Mouse (Mus musculus) limb, embryonic 10.5 days (tissue): ENCODE measurements around the gene Ptprd. TPM values are rescaled to one million over a fixed set of nuclear protein-coding genes. Genes with fewer than 3 reads are reported as not detected.

ENCODE experiments used
- DNase-seq: peaks from one replicate; pipeline ENCODE4 v3.0.0-alpha.2; 2017; ENCODE audit warnings: low spot score
- H3K27ac ChIP-seq: fragments of 300-500 bp; sonication (generic); 2 replicates; pipeline ENCODE4 v1.5.1; 2016; ENCODE audit warnings: mild to moderate bottlenecking
- H3K27me3 ChIP-seq: fragments of 300-500 bp; sonication (generic); 2 replicates; pipeline ENCODE4 v1.6.1; 2016; ENCODE audit warnings: low read depth, mild to moderate bottlenecking; ENCODE audit not compliant: poor library complexity, severe bottlenecking
- H3K36me3 ChIP-seq: fragments of 300-500 bp; sonication (generic); 2 replicates; pipeline ENCODE4 v1.6.1; 2016; ENCODE audit warnings: mild to moderate bottlenecking, moderate library complexity
- H3K4me1 ChIP-seq: fragments of 300-500 bp; sonication (generic); 2 replicates; pipeline ENCODE4 v1.6.1; 2016
- H3K4me3 ChIP-seq: fragments of 300-500 bp; sonication (generic); 2 replicates; pipeline ENCODE4 v1.5.1; 2016; ENCODE audit warnings: mild to moderate bottlenecking, moderate library complexity
- H3K9me3 ChIP-seq: fragments of 300-500 bp; sonication (generic); replicated peaks from 2 replicates; pipeline ENCODE4 v1.6.1; 2016; ENCODE audit warnings: mild to moderate bottlenecking
- WGBS: fragments of 180-500 bp; shearing (Covaris S2); methylation state at CpG from one replicate; pipeline ENCODE4 v1.1.7; 2016; 5-methylcytosine and 5-hydroxymethylcytosine counted together
- polyA plus RNA-seq: library from polyadenylated mRNA; unstranded; fragments of >200 nt; fragmentation: Nextera tagmentation; extraction: Ambion mirVana; gene quantifications from 2 replicates; pipeline ENCODE4 v1.2.1, GENCODE M21; 2016

Ptprd gene
- polyA plus RNA-seq, 1 experiment from 2014 or later = 15.6 TPM

DNA sequence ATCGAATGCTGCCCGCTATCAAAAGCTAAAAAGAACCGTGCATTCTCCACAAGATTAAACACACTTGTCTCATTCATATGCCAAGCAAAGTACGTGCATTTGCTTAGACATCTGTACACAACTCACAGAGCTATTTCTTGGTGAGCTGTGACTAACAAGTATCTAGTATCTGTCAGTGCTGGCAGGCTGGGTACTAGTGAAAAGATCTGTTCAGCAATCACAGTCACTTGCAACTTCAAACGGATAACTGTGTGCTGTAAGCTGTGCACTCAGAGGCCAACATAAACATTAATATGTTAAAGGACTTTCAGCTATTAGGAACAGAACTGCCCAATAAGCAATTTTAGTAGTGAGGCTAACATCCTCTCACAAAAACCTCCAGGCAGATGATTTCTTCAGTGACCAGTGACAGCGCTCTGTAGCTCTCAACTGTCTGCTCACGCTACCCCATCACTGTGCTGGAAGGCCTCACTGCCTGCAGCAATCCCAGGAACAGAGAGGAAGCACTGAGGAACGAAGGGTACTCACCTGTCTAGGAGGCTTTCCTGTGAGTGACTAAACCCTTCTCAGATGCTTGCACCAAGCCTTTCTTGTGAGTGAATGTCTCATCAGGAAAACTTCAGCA lies 1918.9 kb downstream of the Ptprd start:
- no peak for DNase-seq
- 86% methylated on average over 8 of the region's 8 CpGs for WGBS
- no peaks in the 10 kb centered on the region for H3K27me3 ChIP-seq

DNA sequence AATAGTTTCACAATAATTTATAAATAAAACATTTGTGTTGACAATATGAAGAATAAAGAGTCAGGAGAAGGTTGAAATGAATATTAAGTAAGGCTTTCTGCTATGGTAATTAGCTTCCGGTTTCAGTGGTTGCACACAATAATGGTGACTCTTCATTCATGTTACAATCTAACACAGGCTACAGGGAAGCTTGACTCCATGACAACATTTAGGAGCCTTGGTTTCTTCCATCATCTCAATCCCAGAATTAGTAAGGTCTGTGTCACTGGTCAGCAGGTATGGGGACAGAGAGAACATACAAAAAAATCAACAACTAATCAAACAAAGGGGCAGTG lies 1921.3 kb downstream of the Ptprd start:
- Histone ChIP-seq H3K27me3 (no peaks in the 10 kb centered on the region), H3K9me3 (no peaks in the 10 kb centered on the region), H3K36me3 (no peaks in the 10 kb centered on the region), H3K4me3 (no peak overlapping the region), H3K27ac (no peak overlapping the region), H3K4me1 (peaks cover 10% of the 10 kb centered on the region)
- DNase-seq = no peak
- 100% methylated on average over 1 of the region's 1 CpGs for WGBS

More for the DNA sequence above, 1918.9 kb downstream of the Ptprd start:
- Histone ChIP-seq H3K36me3 (no peaks in the 10 kb centered on the region), H3K4me1 (peaks cover 10% of the 10 kb centered on the region), H3K9me3 (no peaks in the 10 kb centered on the region), H3K4me3 (no peak overlapping the region), H3K27ac (no peak overlapping the region)

DNA sequence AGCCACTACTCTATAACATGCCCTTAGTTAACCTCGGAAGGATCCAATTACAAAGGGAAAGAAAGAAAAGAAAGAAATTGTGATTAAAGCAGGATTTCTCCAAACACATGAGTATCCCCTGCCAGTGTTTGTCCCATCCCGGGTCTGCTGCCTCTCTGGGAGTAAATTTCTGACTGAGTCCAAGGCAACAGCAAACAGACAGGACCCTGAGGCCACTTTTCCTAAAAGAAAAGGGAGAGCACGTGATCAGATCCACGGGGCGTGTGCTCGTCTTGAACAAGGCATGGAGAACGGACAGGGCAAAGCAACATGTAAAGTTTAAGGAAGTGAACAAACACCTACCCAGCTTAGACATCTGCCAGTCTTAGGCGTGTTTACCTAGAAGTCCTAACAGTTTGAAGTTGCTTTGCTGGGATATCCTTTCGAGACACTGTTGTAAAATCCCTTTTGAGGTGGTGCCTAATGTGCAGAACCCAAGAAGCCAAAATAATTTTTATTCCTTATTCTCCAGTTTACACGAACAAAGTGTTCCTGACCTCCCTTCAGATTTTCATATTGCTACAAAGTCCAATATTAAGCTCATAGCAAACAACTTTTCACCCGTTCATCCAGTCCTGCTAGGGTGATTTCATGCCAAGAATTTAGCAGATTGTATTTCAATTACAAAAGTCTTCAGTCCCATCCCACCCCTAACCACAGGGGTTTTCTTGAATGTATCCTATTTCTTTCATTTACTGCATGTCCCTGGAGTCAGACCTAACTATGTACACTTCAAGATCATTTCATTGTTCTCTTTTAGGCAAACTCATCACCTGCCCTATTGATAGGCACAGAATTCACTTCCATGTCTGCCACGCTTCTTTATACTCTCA lies 1921.9 kb downstream of the Ptprd start:
- Histone ChIP-seq H3K9me3 (no peaks in the 10 kb centered on the region), H3K27ac (no peak overlapping the region), H3K36me3 (no peaks in the 10 kb centered on the region), H3K4me3 (no peak overlapping the region), H3K4me1 (peaks cover 10% of the 10 kb centered on the region), H3K27me3 (no peaks in the 10 kb centered on the region)
- WGBS = 51% methylated on average over 12 of the region's 12 CpGs
- no peak for DNase-seq

DNA sequence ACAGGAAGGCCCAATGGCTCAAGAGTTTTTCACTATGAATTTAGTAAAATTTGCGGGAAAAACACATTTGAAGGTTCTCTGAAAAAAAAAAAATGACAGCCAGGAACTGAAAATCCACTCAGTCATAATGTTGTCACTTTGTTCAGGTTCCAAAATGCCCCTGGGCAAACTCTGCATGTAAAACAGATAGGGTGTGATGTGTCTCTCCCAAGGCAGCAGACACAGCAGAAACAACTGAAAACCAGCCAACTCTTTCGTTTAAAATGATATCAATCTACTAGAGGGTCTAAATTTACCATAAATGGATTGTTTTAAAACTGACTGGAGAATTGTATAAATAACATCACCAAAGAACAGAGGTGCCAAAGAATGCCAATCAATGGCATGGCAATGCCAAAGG lies 1925.7 kb downstream of the Ptprd start:
- 86% methylated on average over 2 of the region's 2 CpGs for WGBS
- no peaks in the 10 kb centered on the region for H3K36me3 ChIP-seq
- H3K27ac ChIP-seq = no peak overlapping the region
- H3K27me3 ChIP-seq = no peaks in the 10 kb centered on the region
- H3K9me3 ChIP-seq = no peaks in the 10 kb centered on the region
- no peak overlapping the region for H3K4me3 ChIP-seq
- DNase-seq = no peak
- H3K4me1 ChIP-seq = peaks cover 10% of the 10 kb centered on the region

DNA sequence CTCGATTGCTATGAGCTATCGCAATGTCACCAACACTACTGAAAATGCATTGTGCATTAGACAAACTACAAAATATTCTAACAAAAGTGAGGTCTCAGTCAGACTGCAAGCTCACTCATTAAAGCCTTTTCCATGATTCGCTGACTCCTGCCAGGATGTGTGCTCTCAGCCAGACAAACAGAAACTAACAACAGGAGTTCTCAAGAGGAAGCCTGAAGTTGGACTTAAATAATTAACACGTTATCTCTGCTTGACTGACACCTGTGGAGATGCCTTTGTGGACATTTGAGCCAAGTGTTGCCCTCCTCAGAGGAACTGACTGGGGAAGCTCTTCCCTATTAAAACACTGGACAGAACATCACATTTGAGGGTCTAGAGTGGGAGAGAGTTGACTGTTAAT lies 1928.9 kb downstream of the Ptprd start:
- Histone ChIP-seq H3K4me1 (no peaks in the 10 kb centered on the region), H3K36me3 (no peaks in the 10 kb centered on the region), H3K27me3 (no peaks in the 10 kb centered on the region), H3K4me3 (no peak overlapping the region), H3K27ac (no peak overlapping the region), H3K9me3 (no peaks in the 10 kb centered on the region)
- DNase-seq = no peak
- WGBS = 75% methylated on average over 4 of the region's 4 CpGs

DNA sequence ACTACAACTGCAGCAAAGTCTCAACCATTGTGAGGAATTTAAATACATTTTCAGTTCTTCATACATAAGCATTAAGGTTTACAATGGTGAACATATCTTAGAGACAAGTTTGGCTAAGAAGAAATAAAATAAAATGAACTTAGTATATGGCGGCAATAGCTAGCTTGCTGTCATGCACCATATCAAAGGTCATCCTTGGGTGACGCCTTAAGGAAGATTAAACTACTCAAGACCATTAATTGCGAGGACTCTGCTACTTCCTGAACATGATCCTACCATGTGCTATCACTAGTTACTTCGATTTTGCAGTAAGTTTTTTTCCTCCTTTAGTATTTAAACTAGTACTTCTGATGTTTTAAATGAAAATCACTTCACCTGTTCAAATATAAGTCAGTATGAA lies 1949.0 kb downstream of the Ptprd start:
- Histone ChIP-seq H3K4me1 (peaks cover 28% of the 10 kb centered on the region), H3K9me3 (no peaks in the 10 kb centered on the region), H3K4me3 (no peak overlapping the region), H3K27ac (no peak overlapping the region), H3K36me3 (no peaks in the 10 kb centered on the region), H3K27me3 (no peaks in the 10 kb centered on the region)
- no peak for DNase-seq
- WGBS = 90% methylated on average over 4 of the region's 4 CpGs

DNA sequence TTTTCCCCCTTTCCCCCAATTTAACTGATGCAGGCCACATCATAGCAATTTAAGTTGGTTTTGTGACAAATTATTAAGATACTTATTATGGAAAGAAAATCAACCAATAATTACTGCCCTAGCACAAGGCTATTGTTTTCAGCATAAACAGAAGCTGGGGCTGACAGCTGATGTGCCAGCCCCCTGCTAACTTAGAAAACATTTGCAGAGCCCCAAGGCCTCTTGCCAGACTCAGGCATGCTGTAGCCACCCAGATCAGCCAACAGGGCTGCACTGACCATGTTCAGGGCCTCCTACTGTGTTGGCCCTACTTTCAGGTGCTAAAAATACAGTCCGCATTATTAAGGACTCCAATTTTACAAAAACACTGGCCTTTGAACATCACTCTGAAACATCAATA lies 1951.1 kb downstream of the Ptprd start:
- Histone ChIP-seq H3K4me3 (no peak overlapping the region), H3K9me3 (no peaks in the 10 kb centered on the region), H3K27ac (no peak overlapping the region), H3K4me1 (peaks cover 28% of the 10 kb centered on the region), H3K36me3 (no peaks in the 10 kb centered on the region), H3K27me3 (no peaks in the 10 kb centered on the region)
- DNase-seq = no peak
- 94% methylated on average over 1 of the region's 1 CpGs for WGBS

DNA sequence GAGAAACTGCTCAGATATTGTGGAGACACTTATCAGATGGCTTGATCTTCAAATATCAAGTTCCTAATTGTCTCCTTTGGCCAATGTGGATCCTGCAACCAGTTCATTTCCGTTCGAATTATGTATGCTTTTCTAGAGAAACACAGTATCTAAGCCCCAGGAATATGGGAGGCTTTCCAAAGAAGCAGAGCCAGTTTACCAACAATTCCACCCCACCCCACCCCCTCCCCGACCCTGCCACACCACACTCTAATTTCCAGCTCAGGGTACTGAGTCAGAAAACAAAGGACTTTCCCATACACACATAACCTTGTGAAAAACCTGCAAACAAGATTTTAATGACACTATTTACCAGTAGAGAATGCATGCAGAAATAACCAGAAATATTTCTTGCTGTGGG lies 1951.5 kb downstream of the Ptprd start:
- peaks cover 28% of the 10 kb centered on the region for H3K4me1 ChIP-seq
- H3K27me3 ChIP-seq = no peaks in the 10 kb centered on the region
- H3K27ac ChIP-seq = no peak overlapping the region
- no peak for DNase-seq
- H3K4me3 ChIP-seq = no peak overlapping the region
- H3K36me3 ChIP-seq = no peaks in the 10 kb centered on the region
- 81% methylated on average over 3 of the region's 3 CpGs for WGBS
- no peaks in the 10 kb centered on the region for H3K9me3 ChIP-seq

DNA sequence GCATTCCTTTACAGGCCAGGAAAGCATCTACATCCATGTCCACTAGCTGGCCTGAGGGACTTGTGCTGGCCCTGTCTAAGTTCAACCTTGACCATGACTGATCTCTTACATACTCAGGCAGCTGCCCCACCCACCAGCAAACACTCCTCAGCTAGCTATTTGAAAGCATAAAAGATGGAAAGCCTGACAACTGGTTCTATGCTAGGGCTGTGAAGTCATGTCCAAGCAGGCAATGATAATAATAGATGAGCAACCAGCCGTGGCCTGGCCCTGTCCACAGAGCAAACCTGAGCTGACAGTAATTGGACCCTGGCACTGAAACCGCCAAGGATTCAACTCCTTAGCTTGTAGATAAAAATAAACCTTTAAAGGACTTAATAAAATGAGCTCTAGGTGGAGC lies 1952.1 kb downstream of the Ptprd start:
- 66% methylated on average over 2 of the region's 2 CpGs for WGBS
- Histone ChIP-seq H3K4me1 (peaks cover 28% of the 10 kb centered on the region), H3K27me3 (no peaks in the 10 kb centered on the region), H3K36me3 (no peaks in the 10 kb centered on the region), H3K27ac (no peak overlapping the region), H3K4me3 (no peak overlapping the region), H3K9me3 (no peaks in the 10 kb centered on the region)
- no peak for DNase-seq

DNA sequence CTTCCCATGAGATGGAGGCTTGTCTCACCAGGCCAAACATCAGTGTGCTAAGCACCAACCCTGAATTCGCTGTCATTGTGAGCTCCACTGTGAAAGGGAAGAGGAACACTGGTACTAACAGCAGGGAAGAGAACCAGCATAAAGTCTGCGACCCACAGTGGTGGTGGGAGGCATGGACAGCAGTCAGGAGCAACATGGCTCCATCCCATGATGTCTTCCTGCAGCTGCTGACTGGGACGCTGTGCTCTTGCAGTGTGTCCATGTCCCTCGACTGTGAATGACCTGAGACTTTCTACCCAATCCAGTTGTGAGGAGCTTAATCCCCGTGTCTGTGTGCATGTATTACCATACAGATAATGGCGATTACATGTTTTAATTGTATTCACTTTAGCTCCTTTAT lies 1967.4 kb downstream of the Ptprd start:
- Histone ChIP-seq H3K4me3 (no peak overlapping the region), H3K27me3 (no peaks in the 10 kb centered on the region), H3K9me3 (no peaks in the 10 kb centered on the region), H3K27ac (no peak overlapping the region), H3K4me1 (peaks cover 4% of the 10 kb centered on the region), H3K36me3 (no peaks in the 10 kb centered on the region)
- WGBS = 84% methylated on average over 6 of the region's 6 CpGs
- DNase-seq = no peak

DNA sequence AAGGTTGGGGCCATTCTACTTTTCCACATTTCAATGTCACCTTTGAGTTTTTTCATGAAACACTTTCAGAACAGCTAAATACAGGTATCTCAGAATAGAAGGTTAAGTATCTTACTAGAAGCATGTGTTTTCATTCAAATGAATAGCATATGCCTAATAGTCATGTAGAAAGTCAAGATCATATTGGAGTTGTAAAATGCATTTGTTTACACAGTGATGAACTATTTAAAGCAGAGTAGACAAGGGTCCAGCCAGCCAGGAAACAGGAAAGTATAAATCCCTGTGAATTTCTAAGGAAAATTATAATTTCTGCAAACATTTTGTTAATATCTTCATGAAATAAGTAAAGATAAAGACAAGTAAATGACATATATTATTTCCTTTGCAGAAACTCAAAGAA lies 1970.2 kb downstream of the Ptprd start:
- H3K27me3 ChIP-seq = no peaks in the 10 kb centered on the region
- H3K4me3 ChIP-seq = no peak overlapping the region
- no peaks in the 10 kb centered on the region for H3K36me3 ChIP-seq
- no peak for DNase-seq
- no peaks in the 10 kb centered on the region for H3K9me3 ChIP-seq
- H3K27ac ChIP-seq = no peak overlapping the region
- peaks cover 4% of the 10 kb centered on the region for H3K4me1 ChIP-seq

DNA sequence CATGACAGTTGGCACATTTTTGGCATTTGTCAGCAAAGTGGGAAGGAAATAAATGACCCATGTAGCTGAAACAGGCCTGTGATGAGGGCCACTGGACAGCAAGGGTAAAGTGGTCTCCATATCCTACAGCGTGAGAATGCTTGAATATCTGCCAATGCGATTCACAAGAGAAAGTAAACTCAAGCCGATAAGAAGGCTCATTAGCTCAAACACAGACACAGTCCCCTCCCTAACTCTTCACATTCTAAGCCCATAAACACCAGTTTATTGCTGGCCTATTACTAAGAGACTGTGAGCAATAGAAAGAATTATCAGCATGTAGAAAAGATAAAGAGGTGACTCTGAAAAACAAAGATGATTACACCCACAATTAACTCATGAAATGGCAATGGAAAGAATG lies 1970.6 kb downstream of the Ptprd start:
- Histone ChIP-seq H3K9me3 (no peaks in the 10 kb centered on the region), H3K27me3 (no peaks in the 10 kb centered on the region), H3K27ac (no peak overlapping the region), H3K4me3 (no peak overlapping the region), H3K4me1 (peaks cover 4% of the 10 kb centered on the region), H3K36me3 (no peaks in the 10 kb centered on the region)
- no peak for DNase-seq
- 63% methylated on average over 3 of the region's 3 CpGs for WGBS

DNA sequence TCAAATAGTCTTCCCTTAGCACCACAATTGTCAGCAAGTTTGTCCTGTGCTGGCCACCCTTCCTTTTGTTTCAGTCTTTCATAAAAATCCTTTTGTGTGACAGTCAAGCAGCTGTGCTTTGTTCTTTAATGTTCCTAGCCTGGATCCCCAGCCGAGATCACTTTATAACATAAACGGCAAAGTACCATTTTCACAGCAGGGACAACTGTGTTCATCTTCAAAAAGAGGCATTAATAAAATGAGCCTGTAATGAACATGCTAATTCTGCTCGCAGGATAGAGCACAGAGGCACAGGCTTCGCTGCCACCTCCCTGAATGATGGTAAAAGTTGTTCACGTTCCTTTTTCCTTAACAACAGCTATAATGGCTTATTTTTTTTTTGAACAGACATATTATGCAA lies 1972.7 kb downstream of the Ptprd start:
- no peaks in the 10 kb centered on the region for H3K4me1 ChIP-seq
- no peaks in the 10 kb centered on the region for H3K9me3 ChIP-seq
- H3K36me3 ChIP-seq = no peaks in the 10 kb centered on the region
- WGBS = 76% methylated on average over 5 of the region's 5 CpGs
- H3K4me3 ChIP-seq = no peak overlapping the region
- no peaks in the 10 kb centered on the region for H3K27me3 ChIP-seq
- DNase-seq = no peak
- no peak overlapping the region for H3K27ac ChIP-seq
